Mouse (Mus musculus): ENCODE results near the gene Tmem40.

Tmem40 gene

DNA sequence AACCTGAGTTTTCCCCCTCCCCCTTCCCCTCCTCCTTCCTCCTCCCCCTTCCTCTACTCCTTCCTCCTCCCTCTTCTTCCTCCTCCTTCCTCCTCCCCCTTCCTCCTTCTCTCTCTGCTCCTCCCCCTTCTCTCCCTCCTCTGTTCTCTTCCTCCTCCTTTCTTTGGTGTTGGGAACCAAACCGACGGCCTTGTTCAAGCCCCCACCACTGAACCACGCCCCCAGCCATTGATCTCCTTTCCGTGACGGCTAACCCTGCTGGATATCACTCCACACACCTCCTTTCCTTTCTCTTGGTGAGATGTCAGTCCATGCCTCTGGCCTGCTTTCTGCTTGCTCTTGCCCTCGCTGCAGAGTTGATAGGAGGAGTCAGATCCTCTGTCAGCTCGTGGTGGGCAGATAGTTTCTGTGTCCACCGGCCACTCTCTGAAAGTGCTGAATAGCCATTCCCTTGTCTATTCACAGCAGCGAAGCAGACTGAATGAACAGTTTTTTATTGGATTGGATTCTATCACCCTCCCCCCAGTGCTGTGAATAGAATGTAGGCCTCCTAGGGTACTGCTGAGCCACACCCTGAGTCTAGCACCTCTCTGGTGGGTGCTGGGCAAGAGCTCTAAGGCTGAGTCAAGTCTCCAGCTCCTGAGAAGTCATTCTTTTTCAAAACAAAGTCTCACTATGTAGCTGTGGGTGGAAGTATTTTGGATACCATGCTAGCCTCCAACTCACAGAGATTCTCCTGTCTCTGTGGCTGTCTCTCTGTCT, at the start of gene Tmem40:
TSS of gene Tmem40 (minus strand) at position 416 of the 762 bp plus-strand sequence.
- no peak for DNase-seq

DNA sequence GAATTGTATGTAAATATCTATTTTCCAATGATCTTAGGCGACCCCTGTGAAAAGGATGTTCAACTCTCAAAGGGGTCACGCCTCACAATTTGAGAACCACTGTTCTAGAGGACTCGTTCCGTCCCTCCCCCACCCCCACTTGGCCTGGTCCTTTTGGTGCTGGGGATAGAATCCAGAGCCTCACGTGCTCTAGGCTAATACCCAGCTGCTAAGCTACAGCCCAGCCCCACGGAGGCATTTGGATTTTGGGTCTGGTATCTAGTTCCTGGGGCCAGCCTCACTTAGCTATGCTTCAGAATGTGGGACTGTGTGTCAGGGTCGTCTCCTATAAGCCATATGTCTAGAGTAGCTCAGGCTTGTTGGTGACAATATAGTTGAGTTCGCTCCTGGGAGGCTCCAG, 49.4 kb upstream of the Tmem40 start:
- no peak for DNase-seq

DNA sequence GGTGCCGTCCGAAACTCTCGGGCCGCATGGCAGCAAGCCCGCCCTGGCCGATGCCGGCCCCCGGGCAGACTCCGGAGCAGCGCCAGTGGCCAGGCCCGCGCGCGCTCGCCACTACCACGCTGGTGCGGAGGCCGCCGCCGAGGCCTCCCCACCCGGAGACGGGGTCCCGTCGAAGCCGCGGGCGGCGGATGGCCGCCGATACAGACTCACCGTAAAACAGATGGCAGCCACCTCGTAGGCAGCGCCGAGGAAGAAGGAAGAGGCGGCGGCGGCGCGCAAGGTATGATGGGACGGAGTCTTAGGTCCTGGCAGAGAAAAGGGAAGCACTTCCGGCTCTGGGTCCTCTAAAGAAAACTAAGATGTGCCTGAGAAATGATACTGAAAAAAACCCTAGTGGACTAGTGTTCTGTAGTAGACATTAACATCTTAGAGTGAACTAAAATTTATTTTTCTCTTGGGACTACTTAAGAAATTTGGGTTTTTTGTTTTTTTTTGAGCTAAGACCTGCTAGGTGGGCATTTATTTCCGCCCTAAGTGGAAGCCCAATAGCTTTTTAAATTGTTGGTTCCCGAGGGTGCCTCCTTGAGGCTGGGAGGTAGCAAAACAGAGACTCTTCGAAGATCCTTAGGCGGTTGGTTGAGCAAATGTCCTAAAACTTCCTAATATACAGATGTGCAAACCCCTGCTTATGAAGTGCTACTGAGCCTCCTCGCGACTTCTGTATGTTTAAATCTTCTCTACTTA, 46.5 kb upstream of the Tmem40 start, which contains the start of gene Rpl32:
TSS of gene Rpl32 (minus strand) at position 260 of the 744 bp plus-strand sequence.
- peak; percentile 86 for DNase-seq

DNA sequence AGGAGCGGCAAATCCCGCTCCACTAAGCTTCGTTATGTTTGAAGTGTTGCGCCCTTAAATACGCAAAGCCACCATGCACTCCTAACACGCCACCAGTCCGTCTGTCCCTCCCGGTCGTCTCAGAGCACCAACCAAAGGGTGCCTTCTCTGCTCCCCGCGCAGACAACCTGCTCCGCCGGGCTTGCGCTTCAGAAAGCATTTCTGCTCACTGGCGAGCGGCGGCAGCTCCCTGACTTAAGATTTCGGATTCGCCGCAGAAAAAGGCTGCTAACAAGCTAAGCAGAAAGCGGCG, 45.9 kb upstream of the Tmem40 start:
- peak in 1 of 2 experiments; percentile 19 for DNase-seq

DNA sequence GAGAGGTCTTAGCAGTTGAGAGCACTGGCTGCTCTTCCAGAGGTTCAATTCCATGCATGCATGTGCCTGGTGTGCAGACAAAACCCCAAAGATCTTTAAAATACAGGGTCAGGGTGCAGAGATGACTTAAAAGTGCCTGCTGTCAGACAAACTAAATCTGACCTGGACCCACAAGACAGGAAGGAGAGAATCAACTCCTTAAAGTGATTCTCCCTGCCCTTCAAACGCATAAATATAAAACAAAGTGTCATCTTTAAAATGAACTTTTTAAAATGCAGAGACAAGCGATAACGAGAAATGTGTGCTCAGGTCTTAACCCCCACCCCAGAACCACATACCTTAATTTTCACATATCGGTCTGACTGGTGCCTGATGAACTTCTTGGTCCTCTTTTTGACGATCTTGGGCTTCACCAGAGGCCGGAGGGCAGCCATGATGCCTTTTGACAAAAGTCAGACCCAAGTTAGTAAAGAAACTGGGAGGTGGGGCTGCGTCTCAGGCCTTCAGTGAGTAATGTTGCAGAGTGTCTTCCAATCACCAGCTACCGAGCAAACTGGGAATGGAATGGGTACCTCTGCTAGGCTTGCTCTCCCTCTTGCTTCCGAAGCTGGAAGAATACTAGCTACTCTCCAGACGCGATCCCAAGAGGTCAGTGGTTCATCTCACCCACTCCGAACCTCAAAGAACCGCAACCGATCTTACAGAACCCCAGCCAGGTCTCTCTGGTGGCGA, 45.4 kb upstream of the Tmem40 start:
- no peak for DNase-seq

DNA sequence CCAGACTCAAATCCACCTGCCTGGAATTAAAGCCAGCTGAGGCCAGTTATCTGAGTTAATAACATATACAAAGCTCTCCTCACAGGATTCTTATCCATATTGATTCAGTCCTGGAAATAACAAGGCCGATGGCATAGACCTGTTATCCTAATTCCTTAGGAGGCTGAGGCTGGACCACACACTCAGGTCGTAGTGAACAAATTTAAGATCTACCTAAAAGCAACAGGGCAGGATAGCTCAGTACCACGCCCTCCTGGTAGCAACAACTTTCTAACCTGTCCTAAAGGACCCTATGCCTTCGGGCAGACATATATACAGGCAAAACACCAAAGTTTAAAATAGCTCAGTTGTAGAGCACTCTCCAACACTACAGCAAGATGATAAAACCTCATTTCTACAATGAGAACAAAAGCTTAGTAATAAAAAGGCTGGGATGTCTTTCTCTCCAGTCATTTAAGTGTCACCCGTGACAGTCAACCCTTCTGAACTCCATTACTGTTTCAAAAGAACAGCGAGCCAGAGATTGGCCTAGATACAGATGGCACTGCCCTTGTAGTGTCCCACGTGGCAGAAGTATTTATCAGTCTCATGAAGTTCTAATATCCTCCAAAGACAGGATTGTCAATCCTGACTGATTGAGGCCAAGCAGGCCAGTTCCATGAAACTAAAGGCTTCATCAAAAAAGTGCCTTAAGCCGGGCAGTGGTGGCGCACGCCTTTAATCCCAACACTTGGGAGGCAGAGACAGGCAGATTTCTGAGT, 42.4 kb upstream of the Tmem40 start:
- DNase-seq = no peak

DNA sequence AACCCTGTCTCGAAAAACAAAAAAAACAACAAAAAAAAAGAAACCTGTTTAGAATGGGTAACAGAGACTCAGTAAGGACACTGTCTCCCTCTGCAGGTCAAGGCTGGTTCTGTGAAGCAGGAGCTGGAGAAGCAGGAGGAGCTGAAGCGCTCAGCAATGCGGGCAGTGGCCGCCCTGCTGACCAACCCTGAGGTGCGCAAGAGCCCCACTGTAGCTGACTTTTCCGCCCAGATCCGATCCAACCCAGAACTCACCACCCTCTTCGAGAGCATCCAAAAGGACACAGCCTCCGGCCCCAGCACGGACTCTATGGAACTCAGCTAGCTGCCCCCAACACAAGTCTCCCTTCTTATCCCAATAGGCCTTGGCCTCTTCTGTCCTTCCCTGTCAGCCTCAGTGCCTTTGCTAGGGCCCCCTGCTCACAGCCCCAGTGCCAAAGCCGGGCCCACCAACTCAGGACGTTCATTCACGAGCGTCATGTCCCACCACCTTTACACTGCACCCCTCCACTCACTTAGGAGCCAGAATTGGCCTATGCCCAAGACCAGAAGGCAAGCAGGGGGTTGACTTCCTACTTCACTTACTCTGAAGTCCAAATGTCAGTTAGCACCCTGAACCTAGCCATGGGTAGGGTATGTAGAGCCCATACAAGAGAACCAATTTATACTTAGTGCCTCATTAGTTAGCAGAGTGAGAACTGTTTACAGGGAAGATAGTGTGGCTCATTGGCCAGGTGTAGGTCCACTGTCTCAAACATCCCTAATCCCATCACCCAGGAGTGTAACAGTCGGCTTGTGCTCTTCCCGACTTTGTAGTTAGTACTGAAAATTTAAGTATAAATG, 41.6 kb upstream of the Tmem40 start:
- DNase-seq = peak; percentile 59 to 71

DNA sequence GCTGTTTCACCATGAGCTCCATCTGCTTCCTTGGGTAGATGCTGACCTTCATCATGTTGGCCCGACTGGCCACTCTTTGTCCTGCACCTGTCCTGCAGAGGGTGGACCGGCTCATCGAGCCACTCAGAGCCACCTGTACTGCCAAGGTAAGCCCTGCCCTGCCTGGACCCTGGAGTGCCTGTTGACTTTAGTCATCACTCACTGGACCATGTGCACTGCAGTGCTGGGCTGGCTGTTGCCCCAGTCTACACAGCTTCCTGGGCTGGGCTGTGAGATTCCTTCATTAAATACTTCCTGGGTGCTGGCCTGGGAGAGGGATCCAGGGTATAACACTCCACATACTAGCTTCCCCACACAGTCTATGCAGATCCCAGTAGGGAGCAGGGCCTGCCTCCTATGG, 39.6 kb upstream of the Tmem40 start:
- DNase-seq = peak; percentile 35 to 56

DNA sequence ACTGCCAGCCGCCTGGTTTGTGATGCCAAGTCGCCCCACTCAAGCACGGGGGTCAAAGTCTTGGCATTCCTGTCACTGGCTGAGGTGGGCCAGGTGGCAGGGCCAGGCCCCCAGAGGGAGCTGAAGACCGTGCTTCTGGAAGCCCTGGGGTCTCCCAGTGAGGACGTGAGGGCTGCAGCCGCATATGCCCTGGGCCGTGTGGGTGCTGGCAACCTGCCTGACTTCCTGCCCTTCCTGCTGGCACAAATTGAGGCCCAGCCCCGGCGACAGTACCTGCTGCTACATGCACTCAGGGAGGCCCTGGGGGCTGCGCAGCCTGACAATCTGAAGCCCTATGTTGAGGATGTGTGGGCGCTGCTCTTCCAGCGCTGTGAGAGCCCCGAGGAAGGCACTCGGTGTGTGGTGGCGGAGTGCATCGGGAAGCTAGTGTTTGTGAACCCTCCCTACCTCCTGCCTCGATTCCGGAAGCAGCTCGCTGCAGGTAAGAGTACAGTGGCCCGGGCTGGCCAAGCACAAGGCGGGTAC, 30.5 kb upstream of the Tmem40 start:
- DNase-seq = no peak

DNA sequence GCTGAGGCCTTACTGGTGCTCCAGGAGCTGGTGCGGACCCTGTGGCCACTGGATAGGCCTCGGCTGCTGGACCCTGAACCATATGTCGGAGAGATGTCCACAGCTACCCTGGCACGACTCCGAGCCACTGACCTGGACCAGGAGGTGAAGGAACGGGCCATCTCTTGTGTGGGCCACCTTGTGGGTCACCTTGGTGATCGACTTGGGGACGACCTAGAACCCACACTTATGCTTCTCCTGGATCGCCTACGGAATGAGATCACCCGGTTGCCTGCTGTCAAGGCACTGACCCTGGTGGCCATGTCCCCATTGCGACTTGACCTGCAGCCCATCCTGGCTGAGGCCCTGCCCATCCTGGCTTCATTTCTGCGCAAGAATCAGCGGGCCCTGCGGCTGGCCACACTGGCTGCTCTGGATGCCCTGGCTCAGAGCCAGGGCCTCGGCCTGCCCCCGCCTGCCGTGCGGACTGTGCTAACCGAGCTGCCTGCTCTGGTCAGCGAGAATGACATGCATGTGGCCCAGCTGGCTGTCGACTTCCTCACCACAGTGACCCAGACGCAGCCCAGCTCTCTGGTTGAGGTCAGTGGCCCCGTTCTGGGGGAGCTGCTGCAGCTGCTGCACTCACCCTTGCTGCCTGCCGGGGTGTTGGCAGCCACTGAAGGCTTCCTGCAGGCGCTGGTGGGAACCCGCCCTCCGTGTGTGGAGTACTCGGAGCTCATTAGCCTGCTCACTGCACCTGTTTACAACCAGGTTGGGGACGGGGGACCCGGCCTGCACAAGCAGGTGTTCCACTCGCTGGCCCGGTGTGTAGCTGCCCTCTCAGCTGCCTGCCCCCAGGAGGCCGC, 29.9 kb upstream of the Tmem40 start:
- peak; percentile 32 to 38 for DNase-seq

DNA sequence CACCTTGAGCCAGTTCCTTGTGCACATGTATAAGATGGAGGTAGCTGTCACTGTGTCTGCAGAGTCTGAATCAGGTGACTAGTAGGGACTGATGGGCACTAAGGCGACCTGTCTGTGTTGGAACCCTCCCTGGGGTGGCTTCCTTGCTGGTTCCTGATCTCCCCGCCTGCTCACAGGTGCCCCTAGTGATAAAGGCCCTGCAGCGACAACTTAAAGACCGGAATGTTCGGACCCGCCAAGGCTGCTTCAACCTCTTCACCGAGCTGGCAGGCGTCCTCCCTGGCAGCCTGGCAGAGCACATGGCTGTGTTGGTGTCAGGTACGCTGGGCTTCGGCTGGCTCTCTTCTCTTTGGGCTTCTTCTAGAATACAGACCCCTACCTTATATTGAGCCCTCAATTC, 28.8 kb upstream of the Tmem40 start:
- no peak for DNase-seq

DNA sequence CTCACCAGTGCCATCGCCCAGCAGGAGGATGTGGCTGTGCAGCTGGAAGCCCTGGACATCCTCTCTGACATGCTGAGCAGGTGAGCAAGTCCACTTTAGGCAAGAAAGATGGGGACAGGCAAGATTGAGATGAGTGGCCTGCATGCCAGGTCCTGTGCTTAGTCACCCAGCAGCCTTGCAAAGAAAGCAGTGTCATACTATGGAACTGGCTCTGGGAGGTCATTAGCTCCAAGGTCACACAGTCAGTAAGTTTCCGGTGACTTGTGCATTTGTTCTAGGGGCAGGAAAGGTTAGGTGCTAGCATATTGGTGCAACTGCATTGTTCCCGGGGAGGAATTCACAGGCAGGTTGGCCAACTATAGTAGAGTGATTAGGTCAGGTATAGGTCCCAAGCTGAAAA, 20.6 kb upstream of the Tmem40 start:
- DNase-seq = no peak

DNA sequence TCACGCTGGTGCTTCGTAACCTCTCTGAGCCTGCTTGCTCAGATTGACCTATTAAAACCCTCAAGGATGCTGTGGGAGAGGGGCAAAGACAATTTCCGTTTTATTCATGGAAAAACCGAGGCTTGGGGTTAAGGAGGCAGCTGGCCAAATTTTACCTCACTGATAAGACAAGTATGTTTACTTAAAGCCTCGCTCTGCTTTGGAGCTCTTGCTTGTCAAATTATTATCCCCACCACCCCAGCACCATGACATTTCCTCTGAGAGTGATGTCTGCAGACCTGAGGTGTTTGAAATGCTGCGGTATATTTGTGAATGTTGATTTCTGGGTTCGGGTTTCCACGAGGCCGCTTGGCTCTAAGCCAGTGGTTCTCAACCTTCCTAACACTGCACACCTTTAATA, 14.2 kb upstream of the Tmem40 start:
- no peak for DNase-seq

DNA sequence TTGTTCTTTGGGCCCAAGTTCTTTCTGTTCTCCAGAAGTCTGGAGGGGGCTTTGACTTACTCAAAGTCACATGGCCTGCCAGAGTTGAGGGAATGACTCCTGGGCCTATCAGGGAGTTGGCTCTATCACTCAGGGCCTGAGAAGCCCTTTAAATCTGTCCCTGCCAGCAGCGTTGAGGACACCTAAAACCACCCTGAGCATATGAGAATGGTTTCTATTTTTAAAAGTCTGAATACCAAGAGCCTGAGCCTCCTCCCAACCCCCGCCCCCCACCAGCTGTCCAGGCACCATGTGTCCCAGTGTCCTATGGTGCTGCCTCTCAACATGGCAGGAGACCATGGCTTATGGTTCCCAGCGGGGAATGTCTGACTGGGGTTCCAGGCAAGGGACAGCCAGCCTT, 13.6 kb upstream of the Tmem40 start:
- no peak for DNase-seq

DNA sequence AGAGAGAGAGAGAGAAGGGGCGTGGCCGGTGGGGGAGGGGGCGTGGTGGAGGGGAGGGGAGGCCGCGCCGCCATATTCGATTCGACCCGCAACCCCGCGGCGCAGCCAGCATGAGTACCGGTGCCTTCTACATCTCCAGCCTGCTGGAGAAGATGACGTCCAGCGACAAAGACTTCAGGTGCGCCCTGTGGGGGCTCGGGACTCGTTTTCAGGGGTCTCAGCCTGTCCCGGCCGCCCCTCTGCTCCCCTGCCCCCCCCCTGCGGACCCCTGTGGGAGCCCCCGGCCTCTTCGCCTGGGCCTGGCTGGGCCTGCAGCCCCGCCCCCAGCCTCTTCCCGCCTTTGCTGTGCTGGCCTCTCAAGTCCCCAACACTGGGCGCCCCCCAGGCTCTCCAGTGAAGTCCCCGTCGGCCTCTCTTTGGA, 12.3 kb upstream of the Tmem40 start, which contains the start of gene Cand2:
TSS of gene Cand2 (plus strand) at position 38 of the 421 bp plus-strand sequence.
- no peak for DNase-seq

DNA sequence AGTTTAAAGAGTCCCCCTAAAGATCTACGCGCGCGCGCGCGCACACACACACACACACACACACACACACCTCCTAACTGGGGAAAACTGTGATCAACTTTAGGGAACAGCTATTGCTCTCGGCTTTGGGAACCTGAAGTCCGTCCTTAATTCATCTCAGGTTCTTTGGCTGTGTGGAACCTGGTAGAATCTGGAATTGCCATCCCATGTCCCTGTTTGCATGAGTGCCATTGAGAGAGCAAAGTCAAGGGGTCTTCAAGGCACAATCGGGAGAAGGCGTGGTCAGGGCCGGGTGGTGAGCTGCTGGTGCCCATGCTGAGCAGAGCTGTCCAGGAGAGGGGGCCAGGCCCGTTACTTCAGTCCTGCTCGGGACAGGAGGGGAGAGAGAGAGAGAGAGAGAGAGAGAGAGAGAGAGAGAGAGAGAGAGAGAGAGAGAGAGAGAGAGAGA, 11.8 kb upstream of the Tmem40 start:
- no peak for DNase-seq

DNA sequence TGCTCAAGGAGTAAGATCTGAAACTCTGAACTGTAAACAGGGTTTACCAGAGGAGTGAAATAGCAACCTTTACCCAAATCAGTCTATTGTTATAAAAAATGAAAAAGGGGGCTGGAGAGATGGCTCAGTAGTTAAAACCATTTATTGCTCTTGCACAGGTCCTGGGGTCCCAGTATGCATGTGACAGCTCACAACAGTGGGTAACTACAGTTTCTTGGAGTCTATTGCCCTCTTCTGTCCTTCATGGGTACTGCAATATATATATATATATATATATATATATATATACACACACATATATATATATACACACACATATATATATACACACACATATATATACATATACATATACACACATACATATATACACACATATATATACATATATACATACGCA, 10.4 kb upstream of the Tmem40 start:
- no peak for DNase-seq

DNA sequence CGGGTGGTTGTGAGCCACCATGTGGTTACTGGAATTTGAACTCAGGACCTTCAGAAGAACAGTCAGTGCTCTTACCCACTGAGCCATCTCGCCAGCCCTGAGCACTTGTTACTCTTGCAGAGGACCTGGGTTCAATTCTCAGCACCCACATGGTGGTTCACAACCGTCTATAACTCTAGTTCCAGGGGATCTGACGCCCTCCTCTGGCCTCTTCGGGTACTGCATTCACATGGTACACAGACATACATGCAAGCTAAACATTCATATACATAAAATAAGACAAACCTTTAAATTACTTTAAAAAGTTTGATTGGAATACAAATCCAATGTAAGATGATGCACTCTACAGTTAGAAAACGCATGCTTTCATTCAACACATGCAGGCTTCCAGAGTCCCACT, 10.0 kb upstream of the Tmem40 start:
- no peak for DNase-seq

DNA sequence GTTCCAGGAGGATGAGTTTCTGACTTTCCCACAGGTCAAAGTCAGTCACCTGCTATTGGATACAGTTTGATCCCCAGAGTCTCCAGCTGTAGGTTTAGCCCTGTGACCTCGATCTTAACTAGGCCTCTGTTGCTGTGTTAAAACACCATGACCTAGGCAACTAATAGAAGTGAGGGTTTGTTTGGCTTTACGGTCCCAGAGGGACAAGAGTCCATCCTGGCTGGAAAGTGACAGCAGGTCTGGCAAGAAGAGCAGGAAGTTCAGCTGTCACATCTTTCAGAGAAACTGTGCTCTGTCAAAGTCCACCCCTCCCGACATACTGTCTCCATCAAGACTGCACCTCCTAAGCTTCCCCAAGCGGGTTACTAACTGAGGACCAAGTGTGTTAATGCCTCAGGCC, 8.6 kb upstream of the Tmem40 start:
- DNase-seq = no peak

DNA sequence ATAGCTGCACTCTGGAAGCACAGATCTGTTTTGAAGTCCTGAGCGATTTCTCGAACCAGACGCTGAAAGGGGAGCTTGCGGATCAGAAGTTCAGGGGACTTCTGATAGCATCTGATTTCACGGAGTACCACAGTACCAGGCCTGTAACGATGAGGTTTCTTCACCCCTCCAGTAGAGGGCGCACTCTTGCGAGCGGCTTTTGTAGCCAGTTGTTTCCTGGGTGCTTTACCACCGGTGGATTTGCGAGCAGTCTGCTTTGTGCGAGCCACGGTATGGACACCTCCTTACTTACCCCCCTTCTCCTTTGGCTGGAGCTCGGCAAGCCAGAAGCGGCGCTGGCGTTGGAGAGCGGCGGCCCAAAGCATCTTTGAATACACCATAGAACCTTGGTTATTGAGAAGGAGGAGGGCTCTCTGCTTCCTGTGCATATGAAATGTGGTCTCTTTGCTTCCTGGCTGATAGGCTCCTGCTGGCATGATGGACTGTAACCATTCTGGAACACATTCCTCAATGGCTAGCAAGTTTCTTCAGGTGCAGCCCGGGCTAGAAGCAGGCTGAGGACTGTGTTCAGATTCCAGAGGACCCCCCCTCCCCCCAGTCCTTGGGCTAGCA, 8.0 kb upstream of the Tmem40 start:
- no peak for DNase-seq

Measured in lung, adult 18-20 months (tissue).